Mouse (Mus musculus): ENCODE measurements around the gene Fam110a. TPM values are rescaled to one million over a fixed set of nuclear protein-coding genes. Genes with fewer than 3 reads are reported as not detected.
A peak's percentile ranks its signal among the peaks of the same experiment; 100 is the strongest.

Gene Fam110a
- polyA plus RNA-seq, 1 experiment = 42.1 TPM

DNA sequence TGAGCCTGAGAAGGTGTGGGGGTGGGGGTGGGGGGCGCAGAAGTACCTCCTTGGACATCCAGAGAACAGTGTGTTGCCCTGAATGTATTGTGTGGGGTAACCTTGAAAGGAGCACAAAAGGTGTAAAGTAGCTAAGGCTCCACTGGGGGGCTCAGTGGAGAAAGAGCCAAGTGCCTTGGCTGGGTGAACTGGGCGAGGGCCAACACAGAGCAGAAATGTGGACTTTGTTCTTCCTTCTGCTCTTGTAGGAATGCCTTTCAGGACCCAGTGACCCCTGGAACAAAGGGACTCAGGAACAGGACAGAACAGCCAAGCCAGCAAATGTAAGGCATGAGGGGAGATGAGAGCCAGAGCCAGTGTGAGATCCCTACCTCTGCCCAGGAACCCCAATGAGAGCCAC, 31.7 kb upstream of the Fam110a start:
- no peak for TF ChIP-seq POLR2A (IDR thresholded peaks at IDR 0.05; ENCODE audit: borderline replicate concordance, extremely low read depth, low read depth, low read length)
- 0 out of 2 replicates have a peak, but pooled peaks have one; percentile 4 for TF ChIP-seq CTCF (IDR thresholded peaks at IDR 0.05; ENCODE audit: insufficient read depth, low read length)
- 51% methylated on average over 2 of the region's 2 CpGs for WGBS
- Histone ChIP-seq H3K4me1 (ENCODE audit: control insufficient read depth, insufficient read depth, low read length) (peaks cover 4% of the 10 kb centered on the region; the same call in 1 of the 2 replicates), H3K4me3 (replicated peaks; ENCODE audit: extremely low read depth, low read depth, low read length) (no peak overlapping the region)
- DNase-seq = no peak

DNA sequence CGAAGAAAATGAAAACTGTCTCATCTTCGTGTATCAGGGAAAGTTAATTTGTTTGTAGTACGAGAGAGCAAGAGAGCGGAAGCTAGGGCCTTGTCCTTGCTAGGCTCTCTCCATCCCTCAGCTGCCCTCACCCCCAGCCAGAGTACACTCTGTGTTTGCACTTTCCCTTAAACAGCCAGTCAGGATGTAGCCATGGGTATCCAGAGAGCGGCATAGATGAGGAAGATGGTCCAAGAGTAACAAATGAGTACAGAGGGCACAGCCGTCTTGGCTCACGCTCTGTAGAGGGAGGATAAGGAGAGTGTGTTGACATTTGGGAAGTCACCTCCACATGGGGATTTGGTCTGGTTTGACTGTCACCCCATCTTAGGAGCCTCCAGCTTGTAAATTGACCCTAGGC, 30.6 kb upstream of the Fam110a start:
- TF ChIP-seq CTCF (IDR thresholded peaks at IDR 0.05; ENCODE audit: insufficient read depth, low read length) = no peak
- no peak for TF ChIP-seq POLR2A (IDR thresholded peaks at IDR 0.05; ENCODE audit: borderline replicate concordance, extremely low read depth, low read depth, low read length)
- H3K4me1 ChIP-seq (ENCODE audit: control insufficient read depth, insufficient read depth, low read length) = peaks cover 4% of the 10 kb centered on the region; the same call in 1 of the 2 replicates
- 81% methylated on average over 7 of the region's 7 CpGs for WGBS
- no peak for DNase-seq
- no peak overlapping the region for H3K4me3 ChIP-seq (replicated peaks; ENCODE audit: extremely low read depth, low read depth, low read length)

GRCm38 (mm10) chr2:152010251-152010650, 30.2 kb upstream of the Fam110a start:
- 65% methylated on average over 9 of the region's 9 CpGs for WGBS
- no peak overlapping the region for H3K4me3 ChIP-seq (replicated peaks; ENCODE audit: extremely low read depth, low read depth, low read length)
- no peak for DNase-seq
- H3K4me1 ChIP-seq (ENCODE audit: control insufficient read depth, insufficient read depth, low read length) = peaks cover 4% of the 10 kb centered on the region; the same call in 1 of the 2 replicates
- TF ChIP-seq POLR2A (IDR thresholded peaks at IDR 0.05; ENCODE audit: borderline replicate concordance, extremely low read depth, low read depth, low read length) (no peak), CTCF (IDR thresholded peaks at IDR 0.05; ENCODE audit: insufficient read depth, low read length) (no peak)

DNA sequence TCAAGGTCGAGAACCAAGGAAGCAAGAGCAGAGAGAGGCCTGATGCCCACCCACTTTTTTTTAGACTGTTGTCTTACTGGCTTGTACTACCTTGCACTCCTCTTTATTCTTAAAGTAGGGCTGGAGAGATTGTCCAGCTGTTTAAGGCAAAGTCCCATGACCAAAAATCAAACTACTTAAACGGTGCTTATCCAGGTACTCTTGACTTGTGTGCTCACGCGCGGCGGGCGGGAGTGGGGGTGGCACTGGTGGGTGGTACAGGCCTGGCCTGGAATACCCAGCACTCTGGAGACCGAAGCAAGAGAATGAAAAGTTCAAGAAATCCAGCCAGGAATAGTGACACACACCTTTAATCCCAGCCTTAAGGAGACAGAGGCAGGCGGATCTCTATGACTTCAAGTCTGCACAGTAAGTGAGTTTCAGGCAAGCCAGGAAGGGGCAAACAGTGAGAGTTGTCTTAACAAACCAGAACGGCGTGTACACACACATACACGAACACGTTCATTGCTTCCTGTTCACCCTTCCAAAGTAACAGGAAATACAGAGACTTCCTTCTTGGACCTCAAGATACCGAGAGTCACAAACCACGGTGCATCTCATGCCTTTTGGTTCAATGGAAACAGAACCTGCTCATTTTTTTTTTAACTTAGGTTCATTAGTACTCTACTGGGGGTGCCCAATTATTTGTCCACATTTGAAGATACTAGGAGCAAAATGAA, 29.2 kb upstream of the Fam110a start:
- H3K4me3 ChIP-seq (replicated peaks; ENCODE audit: extremely low read depth, low read depth, low read length) = no peak overlapping the region
- peaks cover 4% of the 10 kb centered on the region; the same call in 1 of the 2 replicates for H3K4me1 ChIP-seq (ENCODE audit: control insufficient read depth, insufficient read depth, low read length)
- TF ChIP-seq POLR2A (IDR thresholded peaks at IDR 0.05; ENCODE audit: borderline replicate concordance, extremely low read depth, low read depth, low read length) (no peak), CTCF (IDR thresholded peaks at IDR 0.05; ENCODE audit: insufficient read depth, low read length) (no peak)
- 57% methylated on average over 15 of the region's 15 CpGs for WGBS
- DNase-seq = peak; percentile 40

- peak; percentile 48 for DNase-seq
- H3K4me3 ChIP-seq (replicated peaks; ENCODE audit: extremely low read depth, low read depth, low read length) = no peak overlapping the region
- H3K4me1 ChIP-seq (ENCODE audit: control insufficient read depth, insufficient read depth, low read length) = peaks cover 4% of the 10 kb centered on the region; the same call in 1 of the 2 replicates
- TF ChIP-seq POLR2A (IDR thresholded peaks at IDR 0.05; ENCODE audit: borderline replicate concordance, extremely low read depth, low read depth, low read length) = no peak
- peak; percentile 63 for TF ChIP-seq CTCF (IDR thresholded peaks at IDR 0.05; ENCODE audit: insufficient read depth, low read length)
- WGBS = 62% methylated on average over 10 of the region's 10 CpGs
Measured at GRCm38 (mm10) chr2:152007783-152008182, 27.8 kb upstream of the Fam110a start.

DNA sequence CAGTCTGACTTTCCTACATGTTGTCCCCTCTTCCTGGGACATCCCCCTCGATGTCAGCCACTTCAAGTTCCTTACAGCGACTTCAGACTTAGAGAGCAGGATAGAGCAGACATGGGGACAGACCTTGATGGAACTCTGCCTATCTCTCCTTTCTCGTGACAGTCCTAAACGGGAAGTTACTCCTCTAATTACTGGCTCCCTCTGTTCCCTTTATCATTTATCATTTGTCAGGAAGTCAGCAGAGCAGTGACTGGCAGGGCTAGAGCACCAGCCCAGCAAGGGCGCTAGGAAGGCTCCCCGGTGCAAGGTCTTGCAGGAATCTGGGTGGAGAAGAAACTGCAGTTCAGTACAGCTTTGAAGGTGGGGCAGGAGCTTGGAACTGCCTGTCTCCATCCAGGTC, 22.5 kb upstream of the Fam110a start:
- no peak for DNase-seq
- H3K4me3 ChIP-seq (replicated peaks; ENCODE audit: extremely low read depth, low read depth, low read length) = no peak overlapping the region
- TF ChIP-seq CTCF (IDR thresholded peaks at IDR 0.05; ENCODE audit: insufficient read depth, low read length) (no peak), POLR2A (IDR thresholded peaks at IDR 0.05; ENCODE audit: borderline replicate concordance, extremely low read depth, low read depth, low read length) (no peak)
- 30% methylated on average over 6 of the region's 6 CpGs for WGBS
- no peaks in the 10 kb centered on the region for H3K4me1 ChIP-seq (ENCODE audit: control insufficient read depth, insufficient read depth, low read length)

- 75% methylated on average over 6 of the region's 6 CpGs for WGBS
Measured at GRCm38 (mm10) chr2:152000735-152001134, 20.7 kb upstream of the Fam110a start.

DNA sequence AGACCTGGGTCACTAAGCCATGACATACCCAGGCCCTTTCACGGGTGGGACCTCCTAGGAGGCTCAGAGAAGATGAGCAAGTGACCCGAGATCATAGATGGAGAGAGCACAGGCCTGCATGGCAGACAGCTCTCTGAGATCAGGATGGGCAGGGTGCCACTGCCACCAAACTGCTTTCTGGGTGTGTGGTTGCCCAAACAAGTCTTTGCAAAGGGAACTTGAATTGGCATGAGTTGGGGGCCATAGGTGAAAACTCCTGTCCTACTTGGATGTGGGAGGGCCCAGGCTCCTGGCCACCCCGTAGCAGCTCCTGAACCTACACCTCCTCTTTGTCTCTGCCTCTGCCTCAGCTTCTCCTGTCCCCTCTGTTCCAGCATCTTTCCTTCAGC, 20.3 kb upstream of the Fam110a start:
- no peak for DNase-seq
- WGBS = 58% methylated on average over 3 of the region's 3 CpGs
- no peak for TF ChIP-seq CTCF (IDR thresholded peaks at IDR 0.05; ENCODE audit: insufficient read depth, low read length)
- TF ChIP-seq POLR2A (IDR thresholded peaks at IDR 0.05; ENCODE audit: borderline replicate concordance, extremely low read depth, low read depth, low read length) = no peak
- Histone ChIP-seq H3K4me3 (replicated peaks; ENCODE audit: extremely low read depth, low read depth, low read length) (no peak overlapping the region), H3K4me1 (ENCODE audit: control insufficient read depth, insufficient read depth, low read length) (no peaks in the 10 kb centered on the region; the same call in 1 of the 2 replicates)

More at GRCm38 (mm10) chr2:152000735-152001134, 20.7 kb upstream of the Fam110a start:
- H3K4me1 ChIP-seq (ENCODE audit: control insufficient read depth, insufficient read depth, low read length) = no peaks in the 10 kb centered on the region; the same call in 1 of the 2 replicates
- no peak for DNase-seq
- TF ChIP-seq POLR2A (IDR thresholded peaks at IDR 0.05; ENCODE audit: borderline replicate concordance, extremely low read depth, low read depth, low read length) = no peak
- no peak for TF ChIP-seq CTCF (IDR thresholded peaks at IDR 0.05; ENCODE audit: insufficient read depth, low read length)
- no peak overlapping the region for H3K4me3 ChIP-seq (replicated peaks; ENCODE audit: extremely low read depth, low read depth, low read length)

- WGBS = 37% methylated on average over 20 of the region's 20 CpGs
- peak; percentile 57 for DNase-seq
- peaks cover 2% of the 10 kb centered on the region; the same call in 1 of the 2 replicates for H3K4me1 ChIP-seq (ENCODE audit: control insufficient read depth, insufficient read depth, low read length)
- TF ChIP-seq CTCF (IDR thresholded peaks at IDR 0.05; ENCODE audit: insufficient read depth, low read length) (no peak), POLR2A (IDR thresholded peaks at IDR 0.05; ENCODE audit: borderline replicate concordance, extremely low read depth, low read depth, low read length) (no peak)
- peak overlapping the region; percentile 17 for H3K4me3 ChIP-seq (replicated peaks; ENCODE audit: extremely low read depth, low read depth, low read length)
Measured at GRCm38 (mm10) chr2:151999669-152000290, 19.8 kb upstream of the Fam110a start.

All from lung, adult 2 months (tissue).